Mouse (Mus musculus) layer of hippocampus, postnatal 14 days (tissue): ENCODE data around the gene Gps2. TPM values are rescaled to one million over a fixed set of nuclear protein-coding genes. Genes with fewer than 3 reads are reported as not detected.

ENCODE experiments used
- DNase-seq, 2 experiments: peaks; one replicate each; pipeline ENCODE4 v3.0.0; 2021 to 2022; ENCODE audit warnings: low spot score in 2 of 2, mixed read lengths in 1 of 2
- total RNA-seq, 2 experiments: library from RNA; stranded (reverse); gene quantifications; 2 replicates each; pipeline ENCODE4 v1.2.3; 2021

Gps2 gene
- total RNA-seq, 2 experiments from 2014 or later = 28.5 to 29.3 TPM

- DNase-seq = no peak
Measured at GRCm38 (mm10) chr11:69884240-69884639, 29.4 kb upstream of the Gps2 start.

DNA sequence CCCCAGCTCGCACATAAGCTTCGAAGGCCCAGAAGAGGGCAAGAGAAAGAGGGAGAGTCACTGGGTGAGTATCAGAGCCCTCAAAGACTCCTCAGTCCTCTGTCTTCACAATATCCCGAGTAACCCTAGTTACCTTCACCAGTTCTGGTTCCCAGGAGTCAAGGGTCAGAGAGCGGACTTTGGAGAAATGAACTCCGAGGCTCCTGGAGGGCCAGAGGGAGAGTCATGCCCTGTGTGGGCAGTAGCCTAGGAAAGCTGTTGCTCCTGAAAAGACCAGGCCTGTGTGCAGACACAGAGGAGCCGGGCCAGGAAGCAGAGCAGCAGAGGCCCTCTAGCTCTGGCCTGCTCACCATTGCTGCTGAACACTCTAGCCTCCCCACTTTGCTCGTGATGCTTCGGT, 29.0 kb upstream of the Gps2 start:
- no peak for DNase-seq

GRCm38 (mm10) chr11:69886907-69887635, 26.6 kb upstream of the Gps2 start:
- DNase-seq = no peak

DNA sequence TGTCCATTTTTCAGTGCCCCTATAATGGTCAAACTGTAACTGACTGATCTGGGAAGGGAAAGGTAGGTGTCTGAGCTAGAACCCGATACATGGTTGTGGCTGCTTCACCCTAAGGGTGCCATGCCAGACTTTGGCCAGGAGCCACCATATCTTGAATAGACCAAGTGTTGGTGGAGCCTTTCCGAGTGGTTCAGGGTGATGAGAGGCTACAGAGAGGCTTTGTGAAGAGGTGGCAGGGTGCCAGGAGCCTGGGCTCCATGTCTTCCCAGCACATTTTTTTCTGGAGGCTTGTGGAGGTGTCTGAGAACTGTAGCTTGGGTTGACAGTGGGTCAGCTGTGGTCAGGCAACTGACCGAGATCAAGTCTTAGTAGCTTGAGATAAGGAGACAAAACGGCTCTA, 22.2 kb upstream of the Gps2 start:
- DNase-seq = peak in 1 of 2 experiments; percentile 56

DNA sequence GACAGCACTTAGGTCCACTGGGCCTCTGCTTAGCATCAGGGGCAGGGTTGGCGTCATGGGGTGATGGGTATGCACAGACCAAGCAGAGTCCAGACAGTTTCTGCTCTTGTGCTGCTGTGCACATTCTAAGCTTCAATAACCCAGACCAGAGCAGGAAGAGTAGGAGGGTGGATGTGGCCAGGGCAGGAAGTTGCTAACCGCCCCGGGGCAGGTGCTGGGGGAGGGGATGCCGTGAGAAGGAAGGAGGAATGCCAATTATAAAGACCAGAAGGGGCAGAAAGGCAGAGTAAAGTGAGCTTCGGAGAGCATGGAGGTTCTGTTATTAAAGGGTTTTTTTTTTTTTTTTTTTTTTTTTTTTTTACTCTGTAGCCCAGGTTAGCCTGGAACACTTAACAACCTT, 19.0 kb upstream of the Gps2 start:
- DNase-seq = no peak

- DNase-seq = no peak
Measured at GRCm38 (mm10) chr11:69895291-69895690, 18.4 kb upstream of the Gps2 start, which contains the start of gene Acap1. Gene Acap1 (minus strand): TSS chr11:69895539.

DNA sequence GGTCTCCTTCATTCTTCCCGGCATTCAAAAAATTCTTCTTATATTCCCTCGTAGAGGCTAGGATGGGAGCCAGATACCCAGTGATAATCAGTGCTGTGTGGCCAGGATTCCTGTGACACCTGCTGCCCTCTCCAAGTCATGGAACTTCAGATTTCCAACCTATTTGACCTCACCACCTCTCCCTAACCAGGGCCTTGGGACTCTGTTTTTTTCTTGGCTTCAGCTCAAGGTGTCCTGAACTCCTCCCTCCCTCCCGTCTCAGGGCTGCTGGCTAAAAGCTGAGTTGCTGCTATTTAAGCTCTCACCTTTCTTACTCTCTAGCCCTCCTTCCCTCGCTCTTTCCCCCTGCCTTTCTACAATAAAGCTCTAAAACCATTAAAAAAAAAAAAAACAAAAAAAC, 13.8 kb upstream of the Gps2 start:
- DNase-seq = no peak

DNA sequence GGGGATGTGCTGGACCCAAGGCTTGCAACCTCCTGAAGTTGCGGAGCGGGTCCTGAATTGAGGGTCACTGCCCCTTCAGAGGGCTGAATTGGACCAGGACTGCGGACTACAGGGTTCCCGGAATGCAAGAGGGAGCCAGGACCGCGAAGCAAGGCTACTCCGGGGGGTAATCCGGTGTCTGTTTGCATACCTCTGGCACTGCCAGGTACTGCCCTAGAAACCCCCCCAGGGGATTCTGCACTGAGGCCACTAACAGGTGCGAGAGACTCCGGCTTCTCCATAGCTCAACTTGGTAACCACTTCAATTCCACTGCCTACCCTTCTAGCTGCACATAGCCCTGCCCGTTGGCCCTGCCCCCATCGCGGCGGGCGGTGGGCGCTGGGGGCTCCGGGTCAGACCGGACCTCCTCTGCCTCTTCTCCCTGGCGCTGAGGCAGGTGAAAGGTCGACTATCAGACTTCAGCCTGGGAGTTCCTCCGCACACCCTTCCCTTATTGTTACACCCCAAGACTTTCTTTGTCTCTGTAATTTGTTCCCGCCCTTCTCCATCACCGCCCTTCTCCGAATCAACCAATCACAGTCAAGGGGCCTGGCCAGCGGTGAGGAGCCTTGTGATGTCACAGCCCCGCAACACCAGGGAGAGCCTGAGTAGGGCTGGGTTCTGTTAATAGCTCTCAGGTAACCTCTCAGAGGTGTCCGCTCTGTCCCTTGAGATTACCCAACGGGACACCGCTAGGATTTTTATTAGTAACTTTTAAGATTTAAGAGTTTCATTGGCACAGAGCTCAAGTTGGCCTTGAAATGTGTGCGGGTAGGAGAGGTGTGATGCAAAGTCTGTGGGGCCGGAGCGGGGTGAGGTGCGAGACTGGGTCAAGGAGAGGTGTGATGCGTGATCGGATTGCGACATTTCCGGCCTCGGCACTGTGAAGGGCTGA, 12.9 kb upstream of the Gps2 start, which contains the start of the genes 2810408A11Rik and Neurl4:
Gene 2810408A11Rik, minus strand, starts transcription at position 517 of the 935 bp plus-strand sequence.
Gene Neurl4, plus strand, starts transcription at position 602 of the 935 bp plus-strand sequence.
- DNase-seq = peak; percentile 83 to 93

GRCm38 (mm10) chr11:69901406-69901846, 12.3 kb upstream of the Gps2 start:
- DNase-seq = peak; percentile 96 to 98

GRCm38 (mm10) chr11:69901993-69902392, 11.7 kb upstream of the Gps2 start:
- DNase-seq = no peak

GRCm38 (mm10) chr11:69902972-69903371, 10.7 kb upstream of the Gps2 start:
- DNase-seq = no peak

- DNase-seq = no peak
Measured at GRCm38 (mm10) chr11:69904311-69904710, 9.4 kb upstream of the Gps2 start.

GRCm38 (mm10) chr11:69908645-69909044, 5.0 kb upstream of the Gps2 start:
- no peak for DNase-seq

DNA sequence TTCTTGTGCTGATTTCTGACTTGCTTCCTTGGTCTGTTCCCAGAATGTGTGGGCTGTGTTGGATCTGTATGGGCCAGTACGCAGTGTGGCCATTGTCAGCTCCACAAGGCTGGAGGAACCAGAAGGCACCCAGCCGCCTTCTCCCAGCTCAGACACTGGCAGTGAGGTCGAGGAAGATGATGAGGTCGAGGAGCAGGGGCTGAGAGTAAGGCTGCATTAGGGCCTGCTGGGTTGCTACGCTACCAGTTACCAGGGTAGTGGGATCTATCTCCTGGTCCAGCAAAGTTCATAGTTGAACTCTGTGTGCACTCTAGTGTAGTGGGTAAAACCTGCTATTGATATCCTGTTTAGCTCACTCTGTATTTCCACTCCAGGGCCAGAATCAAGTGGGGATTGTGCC, 4.5 kb upstream of the Gps2 start:
- DNase-seq = no peak

DNA sequence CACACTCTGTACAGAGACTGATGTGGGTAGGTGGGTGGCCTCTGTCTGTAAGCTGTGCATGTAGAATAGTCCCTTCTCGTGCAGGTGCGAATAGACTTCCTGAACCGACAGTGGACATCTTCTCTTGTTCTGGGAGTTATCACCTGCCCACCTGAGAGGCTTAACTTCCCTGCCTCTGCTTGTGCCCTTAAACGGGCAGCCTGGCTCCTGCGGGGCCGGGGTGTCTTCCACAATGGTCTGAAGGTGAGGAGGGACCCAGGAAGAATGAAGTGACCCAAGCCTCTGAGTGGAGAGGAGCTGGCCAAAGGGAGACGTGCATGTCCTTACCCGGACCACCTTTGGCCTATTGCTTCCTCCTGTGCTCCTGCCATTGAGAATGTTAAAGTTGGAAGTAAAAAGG, 3.5 kb upstream of the Gps2 start:
- DNase-seq = no peak

- DNase-seq = no peak
Measured at GRCm38 (mm10) chr11:69910781-69911560, 2.7 kb upstream of the Gps2 start.

GRCm38 (mm10) chr11:69911701-69912100, 2.0 kb upstream of the Gps2 start:
- no peak for DNase-seq

GRCm38 (mm10) chr11:69912716-69913530, 765 bp upstream of the Gps2 start:
- DNase-seq = no peak

GRCm38 (mm10) chr11:69914372-69914764, 680 bp downstream of the Gps2 start:
- DNase-seq = no peak

DNA sequence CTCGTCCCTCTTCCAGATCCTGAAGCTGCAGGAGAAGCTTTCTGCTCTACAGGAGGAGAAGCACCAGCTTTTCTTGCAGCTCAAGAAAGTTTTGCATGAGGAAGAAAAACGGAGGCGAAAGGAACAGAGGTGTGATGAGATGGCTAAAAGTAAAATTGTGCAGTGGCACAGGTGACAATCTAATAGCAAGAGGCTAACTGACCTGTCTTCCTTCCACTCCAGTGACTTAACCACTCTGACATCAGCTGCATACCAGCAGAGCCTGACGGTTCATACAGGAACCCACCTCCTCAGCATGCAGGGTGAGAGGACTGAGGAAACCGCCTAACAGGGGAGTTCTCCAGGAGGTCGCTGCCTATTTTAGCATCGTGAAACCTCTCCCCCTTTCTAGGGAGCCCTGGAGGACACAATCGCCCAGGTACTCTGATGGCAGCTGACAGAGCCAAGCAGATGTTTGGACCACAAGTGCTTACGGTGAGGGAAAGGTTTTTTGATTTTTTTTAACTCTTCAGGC, 1.3 kb downstream of the Gps2 start:
- DNase-seq = no peak
